Mouse (Mus musculus) MEL-GATA-1-ER (cell line): ENCODE data around the gene Tekt1.
"Not testable (repeated sequence)": the region's sequence is repeated elsewhere in the genome, so short reads cannot be mapped to it uniquely, and the experiment has no call there.

Experiments
- DNase-seq: peaks from one replicate; pipeline ENCODE4 v3.0.0-alpha.2; 2012; ENCODE audit warnings: low read depth; ENCODE audit errors: extremely low read depth

The Tekt1 gene

DNA sequence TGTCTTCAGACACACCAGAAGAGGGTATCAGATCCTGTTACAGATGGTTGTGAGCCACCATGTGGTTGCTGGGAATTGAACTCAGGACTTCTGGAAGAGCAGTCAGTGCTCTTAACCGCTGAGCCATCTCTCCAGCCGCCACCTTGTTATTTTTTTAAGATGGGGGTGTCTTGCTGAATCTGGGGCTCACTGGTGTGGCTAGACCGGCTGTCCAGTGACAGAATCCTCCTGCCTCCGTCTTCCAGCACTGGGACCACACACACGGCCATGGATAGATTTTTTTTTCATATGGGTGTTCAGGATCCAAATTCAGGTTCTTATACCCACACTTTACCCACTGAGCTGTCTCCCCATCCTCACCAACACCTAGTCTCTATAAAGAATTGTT is 19.0 kb downstream of the Tekt1 start:
- DNase-seq: not testable (repeated sequence)

DNA sequence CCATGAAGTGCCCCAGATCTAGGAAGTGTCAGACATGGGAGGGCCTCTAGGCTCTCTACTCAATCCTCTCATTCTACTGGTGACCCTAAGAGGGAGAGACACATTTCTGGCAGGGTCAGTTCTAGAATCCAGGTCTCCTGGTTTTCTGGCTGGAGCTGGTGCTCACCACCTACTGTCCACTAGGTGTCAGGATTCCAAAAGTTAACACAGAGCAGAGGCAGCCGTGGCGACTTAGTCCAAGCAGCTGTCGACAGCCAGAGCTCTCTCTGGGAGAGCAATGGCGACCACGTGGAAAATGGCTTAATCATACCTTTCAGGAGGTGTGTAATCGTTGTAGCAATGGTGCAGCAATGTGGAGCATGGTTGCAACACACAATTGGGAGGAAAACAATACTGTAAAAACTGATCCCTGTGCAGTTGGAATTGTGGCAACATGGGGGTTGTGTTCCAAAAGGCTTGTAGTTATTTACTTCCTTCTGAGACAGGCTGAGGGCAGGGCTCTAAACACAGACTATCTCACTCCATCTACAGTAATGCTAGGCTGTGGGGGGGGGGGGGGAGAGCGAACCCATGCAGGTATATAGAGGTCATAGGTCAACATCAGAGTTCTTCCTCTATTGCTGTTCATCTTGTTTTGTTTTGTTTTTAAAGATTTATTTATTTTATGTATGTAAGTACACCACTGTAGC is 19.5 kb downstream of the Tekt1 start:
- no peak for DNase-seq

DNA sequence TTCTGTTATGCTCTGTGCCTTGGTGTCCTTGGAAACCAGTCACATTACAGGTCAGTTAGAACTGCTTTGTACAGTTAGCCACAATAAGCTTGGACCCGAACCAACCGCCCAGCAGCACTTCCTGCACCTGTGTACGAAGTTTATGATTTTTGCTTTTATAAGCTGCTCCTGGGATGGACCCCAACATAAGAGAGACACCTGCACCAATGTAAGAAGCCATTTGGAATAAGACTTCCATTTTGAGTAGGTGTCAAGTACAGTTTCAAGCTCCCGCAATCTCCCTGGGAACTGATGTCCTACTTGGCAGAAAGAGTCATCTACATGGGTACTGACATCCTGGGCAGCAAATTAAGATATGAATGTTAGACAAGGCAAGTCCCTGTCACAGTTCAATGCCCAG is 22.5 kb downstream of the Tekt1 start:
- DNase-seq: no peak

DNA sequence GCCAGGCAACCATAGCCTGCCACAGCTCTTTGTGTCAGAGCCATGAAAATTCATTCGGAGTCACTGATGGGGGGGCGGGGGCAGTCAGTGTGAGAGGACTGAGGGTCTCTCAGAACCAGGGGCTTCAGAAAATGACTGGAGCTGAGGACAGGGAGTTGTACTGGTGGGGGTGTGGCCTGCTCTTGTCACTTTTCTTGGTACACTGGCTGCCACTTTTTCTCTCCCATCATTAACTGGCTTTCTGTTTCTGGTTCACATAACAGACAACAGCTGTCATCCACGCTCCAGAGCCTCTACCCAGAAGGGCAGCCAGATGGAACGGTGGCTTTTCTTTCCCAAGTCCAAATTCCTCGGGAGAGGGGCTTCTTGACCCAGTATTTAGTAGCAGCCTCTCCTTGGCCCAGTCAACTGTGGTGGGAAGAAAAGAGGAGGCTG is 23.8 kb downstream of the Tekt1 start:
- DNase-seq: no peak

DNA sequence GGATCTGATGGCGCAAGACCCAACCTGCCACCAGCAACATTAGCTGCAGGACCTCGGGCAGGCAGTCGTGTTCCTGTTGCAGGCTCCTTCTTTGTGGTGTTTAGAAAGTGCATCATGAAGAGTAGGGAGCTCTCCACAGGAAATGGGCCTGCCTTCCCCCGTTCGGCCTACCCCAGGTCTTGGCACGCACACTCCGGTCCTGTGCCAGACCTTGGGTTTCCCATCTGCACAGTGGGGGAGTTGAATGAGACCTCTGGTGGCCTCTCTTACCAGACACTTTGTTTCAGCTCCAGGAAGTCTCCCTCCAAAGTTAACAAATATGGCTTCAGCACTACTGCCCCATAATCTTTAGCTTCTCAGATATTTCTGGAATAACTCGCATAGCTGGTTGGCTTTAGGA is 25.5 kb downstream of the Tekt1 start:
- no peak for DNase-seq

DNA sequence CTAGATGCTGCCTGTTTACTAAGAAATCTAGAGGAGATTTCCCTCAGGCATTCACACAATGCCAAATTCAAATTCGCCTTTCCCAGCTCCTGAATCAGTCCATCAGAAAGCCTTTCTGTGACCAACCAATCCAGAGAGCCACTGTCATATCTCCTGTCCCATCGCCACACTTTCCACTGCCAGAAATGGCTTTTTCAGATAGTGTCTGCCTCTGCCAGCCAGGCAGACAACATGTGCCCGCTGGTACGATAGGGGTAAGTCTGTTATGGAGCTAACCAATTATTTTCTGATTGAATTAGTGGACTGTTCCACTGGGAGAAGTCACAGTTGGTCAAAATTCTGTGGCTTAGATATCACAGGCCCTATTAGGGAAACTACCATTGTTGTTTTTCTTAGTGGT is 27.6 kb downstream of the Tekt1 start:
- DNase-seq: no peak

DNA sequence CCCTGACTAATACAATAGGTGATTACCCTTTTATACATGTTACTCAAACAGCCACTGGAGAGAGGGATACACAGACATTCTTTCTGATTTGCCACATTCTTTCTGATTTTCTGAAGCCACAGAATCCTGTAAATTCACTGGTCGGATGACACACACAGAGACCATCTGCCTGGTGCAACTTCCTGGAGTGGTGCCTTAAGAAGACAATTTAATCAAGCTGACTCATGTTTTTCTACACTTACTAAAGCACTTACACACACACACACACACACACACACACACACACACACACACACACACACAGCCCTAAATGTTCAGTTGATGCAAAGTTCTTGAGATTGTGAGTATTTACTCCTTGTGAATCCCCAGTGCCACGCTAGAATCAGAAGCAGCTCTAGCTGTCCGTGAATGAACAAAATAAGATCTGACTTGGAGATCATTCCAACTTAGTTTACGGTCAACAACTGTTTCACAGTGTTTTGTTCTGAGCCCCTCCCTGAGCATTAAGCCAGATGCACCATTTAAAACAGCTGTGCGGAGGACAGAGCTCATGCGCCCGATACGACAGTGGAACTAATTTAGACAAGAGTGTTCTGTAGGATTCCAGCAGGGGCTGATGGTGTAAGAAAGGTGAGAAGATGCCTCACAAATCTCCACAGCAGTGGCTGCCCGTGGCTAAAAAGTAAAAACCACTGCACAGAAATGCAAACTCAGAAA is 29.1 kb downstream of the Tekt1 start:
- DNase-seq: no peak

DNA sequence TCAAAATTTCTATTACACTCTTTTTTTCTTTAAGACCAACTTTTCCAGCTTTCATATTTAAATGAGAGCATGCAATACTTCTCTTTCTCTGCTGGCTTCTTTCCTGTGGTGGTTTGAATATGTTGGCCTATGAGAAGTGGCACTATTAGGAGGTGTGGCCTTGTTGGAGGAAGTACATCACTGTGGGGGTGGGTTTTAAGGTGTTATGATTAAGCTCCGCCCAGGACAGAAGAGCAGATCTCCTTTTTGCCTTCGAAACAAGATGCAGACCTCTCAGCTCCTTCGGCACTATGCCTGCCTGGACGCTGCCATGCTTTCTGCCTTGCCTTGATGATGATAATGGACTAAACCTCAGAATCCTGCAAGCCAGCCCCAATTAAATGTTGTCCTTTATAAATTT is 36.5 kb downstream of the Tekt1 start:
- DNase-seq: peak; percentile 29

DNA sequence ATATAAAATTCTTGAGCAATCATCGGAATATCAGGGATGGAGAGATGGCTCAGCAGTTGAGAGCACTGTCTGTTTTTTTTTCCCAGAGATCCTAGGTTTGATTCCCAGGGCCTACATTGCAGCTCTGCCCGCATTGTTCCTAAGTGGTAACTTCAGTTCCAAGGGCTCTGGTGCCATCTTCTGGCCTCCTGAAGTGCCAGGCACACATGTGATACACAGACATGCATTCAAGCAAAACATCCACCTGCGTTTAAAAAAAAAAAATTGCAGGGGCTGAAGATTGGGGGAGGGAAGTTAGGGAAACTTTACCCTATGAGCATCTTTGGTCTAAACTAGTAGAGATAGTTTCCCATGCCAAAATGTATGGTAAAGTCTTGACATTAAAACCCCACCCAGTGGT is 37.8 kb downstream of the Tekt1 start:
- no peak for DNase-seq

DNA sequence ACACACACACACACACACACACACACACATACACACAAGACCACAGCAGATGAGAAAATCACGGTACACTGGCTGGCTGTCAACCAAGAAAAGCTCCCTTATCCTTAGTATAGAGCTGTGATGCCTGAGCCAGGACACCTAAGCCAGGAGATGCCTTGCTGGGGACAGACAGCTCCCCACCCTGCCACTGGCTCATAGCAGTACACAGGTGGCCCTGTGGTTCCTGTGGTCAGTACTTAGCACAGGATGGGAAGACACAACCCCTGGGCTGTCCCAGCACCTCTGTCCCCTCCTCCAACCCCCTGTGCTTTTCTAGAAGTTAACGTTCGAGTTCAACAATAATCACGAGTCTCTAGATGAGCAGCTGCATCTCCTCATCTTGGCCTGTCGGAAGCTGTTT is 44.2 kb downstream of the Tekt1 start:
- DNase-seq: no peak

DNA sequence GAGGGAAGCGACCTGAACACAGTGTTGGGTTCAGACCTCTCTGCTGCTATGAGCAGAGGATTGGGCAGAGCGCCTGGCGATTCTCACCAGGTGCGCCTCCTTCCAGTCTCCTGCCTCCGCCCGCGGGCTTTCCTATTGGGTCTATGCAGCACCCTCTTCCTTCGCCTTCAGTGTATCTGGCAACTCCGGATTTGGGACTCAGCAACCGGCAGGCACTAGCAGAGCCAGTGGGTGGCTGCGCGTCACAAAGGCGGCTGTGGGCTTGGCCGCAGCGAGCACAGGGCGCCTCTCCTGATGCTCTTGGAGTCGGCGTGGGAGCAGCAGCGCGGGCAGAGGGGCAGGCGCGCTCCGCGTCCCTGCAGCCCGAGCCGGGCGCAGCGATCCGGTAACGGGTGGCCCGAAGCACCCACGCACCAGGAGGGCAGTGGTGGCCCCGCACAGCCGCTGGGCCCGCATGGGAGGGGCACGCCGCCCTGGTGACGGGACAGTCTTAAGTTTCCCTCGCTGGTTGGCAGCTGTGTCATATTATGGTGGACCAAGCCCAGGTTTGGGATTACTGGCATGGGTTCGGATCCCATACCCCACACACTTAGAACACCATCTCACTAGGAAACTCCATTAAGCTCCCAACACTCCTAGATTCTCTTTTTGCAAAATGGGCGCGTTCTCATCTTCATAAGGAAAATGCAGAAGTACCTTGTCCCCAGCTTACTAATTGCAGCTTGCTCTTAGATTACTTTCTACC is 47.9 kb downstream of the Tekt1 start, which contains the start of gene Fbxo39:
Fbxo39 (plus strand) TSS at position 294 of the 745 bp plus-strand sequence.
- DNase-seq: no peak

DNA sequence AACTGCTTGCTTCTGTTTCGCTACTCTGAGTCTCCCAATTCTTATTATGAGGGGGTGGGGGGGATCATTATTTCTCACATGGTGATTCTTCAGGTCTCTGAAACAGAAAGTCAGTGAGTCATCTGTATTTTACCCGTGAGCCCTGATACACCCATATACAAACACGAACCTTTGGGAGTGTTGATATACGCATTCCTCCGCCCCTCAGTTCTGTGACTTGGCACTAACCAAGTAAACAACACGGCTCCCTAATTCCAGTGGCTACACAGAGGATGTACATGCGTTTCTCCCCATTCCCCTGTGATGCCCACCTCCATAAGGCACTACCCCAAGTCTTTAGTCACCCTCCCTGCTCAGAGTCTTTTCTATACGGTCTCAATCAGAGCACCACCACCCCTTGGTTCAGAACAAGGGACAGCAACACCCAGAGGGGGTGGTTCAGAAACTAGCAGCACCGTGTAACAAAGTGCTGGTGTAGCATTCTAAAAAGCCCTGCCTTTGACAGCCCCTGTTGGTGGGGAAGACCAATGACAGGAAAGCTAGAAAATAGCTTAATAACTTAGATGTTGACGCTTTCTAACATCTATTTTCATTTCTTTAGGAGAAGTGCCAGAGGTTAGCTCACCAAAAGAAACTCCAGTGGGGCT is 50.8 kb downstream of the Tekt1 start:
- no peak for DNase-seq

DNA sequence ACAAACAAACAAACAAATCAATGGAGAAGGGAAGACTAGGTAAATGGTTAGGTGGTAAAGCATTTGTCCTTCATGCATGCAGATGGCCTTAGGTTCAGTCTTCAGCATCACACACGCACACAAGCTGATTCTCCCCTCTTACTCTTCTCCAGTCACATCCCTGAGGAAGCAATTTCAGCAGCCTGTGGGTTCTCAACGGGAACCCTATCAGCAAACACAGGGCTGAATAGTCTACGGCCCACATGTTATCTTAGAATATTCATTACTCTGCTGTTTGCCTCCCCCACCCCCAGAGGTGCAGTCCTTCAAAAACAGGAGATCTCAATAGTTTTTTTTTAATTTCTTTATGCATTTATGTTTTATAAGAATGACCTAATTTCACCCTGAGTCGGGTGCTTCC is 51.8 kb downstream of the Tekt1 start:
- DNase-seq: peak; percentile 27

DNA sequence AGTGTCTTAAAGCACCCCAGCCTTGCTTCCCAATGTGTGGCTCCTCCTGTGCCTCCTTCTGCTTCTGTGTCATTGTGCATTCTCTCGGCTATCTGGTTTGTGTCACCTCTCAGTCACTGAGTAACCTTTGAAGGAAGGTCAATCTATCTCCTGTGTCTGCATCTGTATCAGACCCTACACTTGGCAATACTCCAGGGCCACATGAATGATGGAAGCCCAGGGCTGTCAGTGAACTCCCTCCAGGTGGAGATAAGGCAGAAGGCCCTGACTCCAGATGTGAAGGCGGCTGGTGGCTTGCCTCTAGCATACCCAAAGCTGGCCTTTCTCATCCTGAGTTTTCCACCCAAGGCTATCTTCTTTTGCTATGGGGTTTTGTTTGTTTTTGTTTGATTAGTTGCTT is 53.3 kb downstream of the Tekt1 start:
- DNase-seq: peak; percentile 50

DNA sequence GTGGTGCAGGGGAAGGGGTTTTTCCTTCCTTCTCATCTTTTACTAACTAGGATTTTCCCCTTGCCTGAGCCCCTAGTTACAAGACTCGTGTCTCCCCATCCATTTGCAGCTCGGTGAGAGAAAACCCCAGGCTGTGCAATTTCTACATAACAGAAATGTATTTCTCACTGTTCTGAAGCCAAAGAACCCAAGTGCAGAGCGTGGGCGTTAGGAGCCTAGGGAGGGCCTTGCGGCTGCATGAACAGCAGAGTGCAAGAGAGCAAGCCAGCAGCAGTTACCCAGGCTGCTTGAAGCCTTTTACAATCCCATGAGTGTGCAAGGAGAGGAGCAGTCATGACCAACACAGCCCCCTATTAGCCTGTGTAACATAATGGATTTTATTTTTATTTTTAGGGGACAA is 54.8 kb downstream of the Tekt1 start:
- DNase-seq: no peak

DNA sequence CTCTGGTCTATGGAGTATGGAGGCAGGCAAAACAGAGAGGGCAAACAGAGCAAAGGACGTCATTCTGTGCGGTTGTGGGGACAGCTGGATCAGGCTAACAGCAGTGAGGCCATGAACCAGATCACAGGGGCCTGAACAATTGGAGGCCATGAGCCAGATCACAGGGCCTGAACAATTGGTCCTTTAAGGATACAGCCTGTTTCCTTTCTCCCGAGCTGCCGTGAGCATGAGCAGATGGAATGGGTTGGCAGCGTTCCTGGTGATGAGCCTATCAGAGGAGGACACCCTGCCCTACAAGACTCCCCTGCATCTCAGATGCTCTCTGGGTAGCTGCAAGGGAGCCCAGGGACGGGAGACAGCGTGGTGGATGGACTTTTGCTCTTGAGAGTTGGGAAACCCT is 60.0 kb downstream of the Tekt1 start:
- no peak for DNase-seq

DNA sequence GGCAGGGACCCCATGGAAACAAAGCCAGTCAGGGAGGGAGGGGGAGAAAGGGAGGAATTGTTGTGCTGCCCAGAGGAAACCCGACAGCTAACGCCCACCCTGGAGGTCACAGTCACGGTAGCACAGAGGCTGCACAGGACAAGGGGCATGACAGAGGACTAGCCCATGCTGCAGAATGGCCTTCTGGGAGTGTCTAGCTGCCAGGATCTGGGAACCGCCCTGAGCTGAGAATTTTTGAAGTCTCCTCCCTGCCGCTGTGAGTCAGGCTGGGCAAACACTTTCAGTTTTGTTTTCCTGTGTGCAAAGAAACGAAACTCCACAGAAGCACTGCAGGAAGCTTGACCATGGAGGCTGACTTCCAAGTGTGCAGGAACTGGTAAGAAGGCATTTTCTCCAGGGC is 60.9 kb downstream of the Tekt1 start, which contains the start of gene Xaf1:
Xaf1 (plus strand) TSS at position 296 of the 400 bp plus-strand sequence.
- no peak for DNase-seq
